Mouse (Mus musculus) kidney, embryonic 16.5 days (tissue): ENCODE results near the gene Haus4. TPM values are rescaled to one million over a fixed set of nuclear protein-coding genes. Genes with fewer than 3 reads are reported as not detected.
A peak's percentile ranks its signal among the peaks of the same experiment; 100 is the strongest.

Experiments
- ATAC-seq: fragments of 200-750 bp; cut with Nextera tagmentation; 2 replicates; pipeline ENCODE4 v1.8.0; 2017; ENCODE audit warnings: moderate TSS enrichment; ENCODE audit not compliant: low FRiP score, low TSS enrichment
- H3K27ac ChIP-seq: fragments of 300-500 bp; sonication (generic); 2 replicates; pipeline ENCODE4 v1.5.1; 2014; ENCODE audit warnings: low read length
- H3K27me3 ChIP-seq: fragments of 300-500 bp; sonication (generic); 2 replicates; pipeline ENCODE4 v1.6.1; 2014; ENCODE audit warnings: low read length, control low read depth, mixed read lengths; ENCODE audit not compliant: insufficient read depth
- H3K36me3 ChIP-seq: fragments of 300-500 bp; sonication (generic); 2 replicates; pipeline ENCODE4 v1.6.1; 2014; ENCODE audit warnings: low read length, control low read depth, mixed read lengths; ENCODE audit not compliant: insufficient read depth
- H3K4me1 ChIP-seq: fragments of 300-500 bp; sonication (generic); 2 replicates; pipeline ENCODE4 v1.6.1; 2014; ENCODE audit warnings: low read length, control low read depth, mixed read lengths; ENCODE audit not compliant: insufficient read depth
- H3K4me2 ChIP-seq: fragments of 300-500 bp; sonication (generic); replicated peaks from 2 replicates; pipeline ENCODE4 v1.6.1; 2014; ENCODE audit warnings: low read depth, low read length
- H3K4me3 ChIP-seq: fragments of 300-500 bp; sonication (generic); 2 replicates; pipeline ENCODE4 v1.5.1; 2014; ENCODE audit warnings: mild to moderate bottlenecking, low read length
- H3K9ac ChIP-seq: fragments of 300-500 bp; sonication (generic); replicated peaks from 2 replicates; pipeline ENCODE4 v1.6.1; 2014; ENCODE audit warnings: low read length
- H3K9me3 ChIP-seq: fragments of 300-500 bp; sonication (generic); 2 replicates; pipeline ENCODE4 v1.6.1; 2016; ENCODE audit warnings: low read length, control low read depth
- WGBS: fragments of 180-500 bp; shearing (Covaris S2); extraction: QIAGEN DNeasy Blood & Tissue Kit; methylation state at CpG from one replicate; pipeline ENCODE4 v1.1.7; 2014; 5-methylcytosine and 5-hydroxymethylcytosine counted together
- polyA plus RNA-seq: library from polyadenylated mRNA; unstranded; fragments of >200 nt; fragmentation: Nextera tagmentation; extraction: Ambion mirVana; gene quantifications from 2 replicates; pipeline ENCODE4 v1.2.1, GENCODE M21; 2015

The Haus4 gene
- polyA plus RNA-seq, 1 experiment from 2014 or later: 62.4 TPM

GRCm38 (mm10) chr14:54544703-54545102 is 9.7 kb downstream of the Haus4 start:
- H3K9ac ChIP-seq: no peak overlapping the region
- H3K27ac ChIP-seq: no peak overlapping the region
- H3K36me3 ChIP-seq: peaks cover 43% of the 10 kb centered on the region
- 93% methylated on average over 5 of the region's 5 CpGs for WGBS
- no peak overlapping the region for H3K4me3 ChIP-seq
- H3K4me1 ChIP-seq: 0 out of 2 replicates have a peak, but pooled peaks cover 4% of the 10 kb centered on the region
- no peak overlapping the region for H3K4me2 ChIP-seq
- H3K9me3 ChIP-seq: no peaks in the 10 kb centered on the region
- ATAC-seq: no peak
- no peaks in the 10 kb centered on the region for H3K27me3 ChIP-seq

GRCm38 (mm10) chr14:54540771-54541170 is 13.6 kb downstream of the Haus4 start:
- Histone ChIP-seq H3K4me1 (0 out of 2 replicates have a peak, but pooled peaks cover 4% of the 10 kb centered on the region), H3K27ac (no peak overlapping the region), H3K4me2 (no peak overlapping the region), H3K27me3 (no peaks in the 10 kb centered on the region), H3K9me3 (no peaks in the 10 kb centered on the region), H3K36me3 (peaks cover 19% of the 10 kb centered on the region), H3K4me3 (no peak overlapping the region), H3K9ac (no peak overlapping the region)
- ATAC-seq: peak; percentile 54; the same call in 1 of the 2 replicates
- whole genome bisulfite sequencing: 48% methylated on average over 11 of the region's 11 CpGs

- 0 out of 2 replicates have a peak, but pooled peaks cover 4% of the 10 kb centered on the region for H3K4me1 ChIP-seq
- H3K4me3 ChIP-seq: no peak overlapping the region
- H3K27me3 ChIP-seq: no peaks in the 10 kb centered on the region
- peaks cover 7% of the 10 kb centered on the region; the same call in 1 of the 2 replicates for H3K36me3 ChIP-seq
- ATAC-seq: no peak
- WGBS: 91% methylated on average over 2 of the region's 2 CpGs
- H3K9me3 ChIP-seq: no peaks in the 10 kb centered on the region
- H3K4me2 ChIP-seq: no peak overlapping the region
- H3K9ac ChIP-seq: no peak overlapping the region
- no peak overlapping the region for H3K27ac ChIP-seq
Measured at GRCm38 (mm10) chr14:54538580-54538979, 15.8 kb downstream of the Haus4 start.

GRCm38 (mm10) chr14:54528446-54529111 is 25.8 kb downstream of the Haus4 start:
- 13% methylated on average over 17 of the region's 17 CpGs for WGBS

GRCm38 (mm10) chr14:54528007-54528393 is 26.4 kb downstream of the Haus4 start:
- H3K9me3 ChIP-seq: no peaks in the 10 kb centered on the region
- H3K4me2 ChIP-seq: peak overlapping the region; percentile 68
- H3K36me3 ChIP-seq: no peaks in the 10 kb centered on the region
- 23% methylated on average over 5 of the region's 5 CpGs for WGBS
- H3K27ac ChIP-seq: no peak overlapping the region
- no peak for ATAC-seq
- H3K27me3 ChIP-seq: no peaks in the 10 kb centered on the region
- H3K4me1 ChIP-seq: peaks cover 11% of the 10 kb centered on the region; the same call in 1 of the 2 replicates
- no peak overlapping the region; the same call in 1 of the 2 replicates for H3K4me3 ChIP-seq
- no peak overlapping the region for H3K9ac ChIP-seq

More at GRCm38 (mm10) chr14:54528446-54529111, 25.8 kb downstream of the Haus4 start:
- no peak overlapping the region for H3K9ac ChIP-seq
- ATAC-seq: peak; percentile 90
- H3K9me3 ChIP-seq: no peaks in the 10 kb centered on the region
- no peaks in the 10 kb centered on the region for H3K27me3 ChIP-seq
- H3K4me2 ChIP-seq: no peak overlapping the region
- no peaks in the 10 kb centered on the region for H3K36me3 ChIP-seq
- H3K4me1 ChIP-seq: peaks cover 11% of the 10 kb centered on the region; the same call in 1 of the 2 replicates
- no peak overlapping the region for H3K4me3 ChIP-seq
- no peak overlapping the region for H3K27ac ChIP-seq

GRCm38 (mm10) chr14:54527227-54528006 is 27.0 kb downstream of the Haus4 start:
- H3K27ac ChIP-seq: peak overlapping the region; percentile 48; the same call in 1 of the 2 replicates
- no peaks in the 10 kb centered on the region for H3K9me3 ChIP-seq
- WGBS: 1% methylated on average over 18 of the region's 18 CpGs
- peak overlapping the region; percentile 68 for H3K4me2 ChIP-seq
- H3K27me3 ChIP-seq: no peaks in the 10 kb centered on the region
- peak overlapping the region; percentile 47 for H3K4me3 ChIP-seq
- H3K9ac ChIP-seq: peak overlapping the region; percentile 64
- no peaks in the 10 kb centered on the region for H3K36me3 ChIP-seq
- ATAC-seq: peak; percentile 70
- peaks cover 11% of the 10 kb centered on the region; the same call in 1 of the 2 replicates for H3K4me1 ChIP-seq

GRCm38 (mm10) chr14:54523600-54523999 is 30.8 kb downstream of the Haus4 start:
- Histone ChIP-seq H3K27ac (no peak overlapping the region), H3K4me3 (no peak overlapping the region), H3K4me1 (peaks cover 10% of the 10 kb centered on the region), H3K36me3 (no peaks in the 10 kb centered on the region), H3K27me3 (no peaks in the 10 kb centered on the region), H3K4me2 (no peak overlapping the region), H3K9ac (no peak overlapping the region), H3K9me3 (no peaks in the 10 kb centered on the region)
- ATAC-seq: no peak
- WGBS: 35% methylated on average over 6 of the region's 6 CpGs

- WGBS: 5% methylated on average over 17 of the region's 17 CpGs
- Histone ChIP-seq H3K27ac (peak overlapping the region; percentile 75), H3K9me3 (peaks cover 9% of the 10 kb centered on the region), H3K36me3 (peaks cover 34% of the 10 kb centered on the region), H3K4me3 (peak overlapping the region; percentile 83), H3K27me3 (no peaks in the 10 kb centered on the region), H3K4me2 (peak overlapping the region; percentile 63), H3K4me1 (peaks cover 20% of the 10 kb centered on the region), H3K9ac (peak overlapping the region; percentile 87)
- ATAC-seq: peak; percentile 68
Measured at GRCm38 (mm10) chr14:54516710-54517310, 37.6 kb downstream of the Haus4 start.

- Histone ChIP-seq H3K4me3 (no peak overlapping the region), H3K9me3 (peaks cover 9% of the 10 kb centered on the region), H3K36me3 (peaks cover 89% of the 10 kb centered on the region), H3K27ac (no peak overlapping the region), H3K4me2 (no peak overlapping the region), H3K9ac (no peak overlapping the region), H3K27me3 (no peaks in the 10 kb centered on the region), H3K4me1 (no peaks in the 10 kb centered on the region)
- WGBS: 86% methylated on average over 9 of the region's 9 CpGs
- ATAC-seq: no peak
Measured at GRCm38 (mm10) chr14:54509774-54510173, 44.6 kb downstream of the Haus4 start.
